Mouse (Mus musculus) 416B (cell line): ENCODE results near the gene Rundc1.
"Not testable (repeated sequence)": the region's sequence is repeated elsewhere in the genome, so short reads cannot be mapped to it uniquely, and the experiment has no call there.

Source experiments
- DNase-seq: peaks from one replicate; pipeline ENCODE4 v3.0.0; 2011; ENCODE audit warnings: low read depth

Gene Rundc1

DNA sequence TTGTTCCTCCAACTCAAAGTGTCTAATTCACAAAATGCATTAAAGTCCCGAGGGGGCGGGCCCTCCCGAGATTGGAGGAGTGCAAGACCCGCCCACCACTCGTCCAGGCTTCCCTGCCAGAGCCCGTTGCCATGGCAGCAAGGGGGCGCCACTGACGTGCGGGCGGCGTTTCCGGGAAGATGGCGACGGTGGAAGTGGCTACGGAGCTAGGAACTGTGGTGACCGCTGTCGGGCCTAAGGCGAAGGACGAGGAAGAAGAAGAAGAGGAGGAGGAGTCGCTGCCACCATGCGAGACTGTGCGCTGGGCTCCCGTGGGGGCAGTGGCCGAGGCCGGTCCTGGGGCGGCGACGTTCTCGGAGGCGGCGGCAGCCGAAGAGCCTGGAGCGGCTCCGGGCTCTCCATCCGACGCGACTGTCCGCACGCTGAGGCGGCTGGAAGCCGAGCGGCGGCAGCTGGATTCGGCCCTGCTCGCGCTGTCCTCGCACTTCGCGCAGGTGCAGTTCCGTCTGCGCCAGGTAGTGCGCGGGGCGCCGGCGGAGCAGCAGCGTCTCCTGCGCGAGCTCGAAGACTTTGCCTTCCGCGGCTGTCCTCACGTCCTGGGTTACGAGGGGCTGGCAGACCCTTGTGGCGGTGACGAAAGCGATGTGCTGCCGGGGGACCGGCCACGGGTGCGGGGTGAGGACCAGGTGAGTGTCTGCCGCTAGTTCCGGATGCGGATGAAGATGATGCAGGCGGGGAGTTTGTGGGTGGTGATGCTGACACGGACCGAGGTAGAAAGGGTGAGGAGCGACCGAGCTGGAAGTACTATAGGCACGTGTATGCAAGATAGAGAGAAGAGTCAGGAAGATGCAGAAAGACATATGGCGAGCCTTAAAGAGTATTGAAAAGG lies at the start of gene Rundc1, which contains the start of gene Ptges3l:
Gene Rundc1, plus strand, starts transcription at position 161 of the 889 bp plus-strand sequence.
Gene Ptges3l, minus strand, starts transcription at position 409 of the 889 bp plus-strand sequence.
- peak; percentile 96 for DNase-seq

DNA sequence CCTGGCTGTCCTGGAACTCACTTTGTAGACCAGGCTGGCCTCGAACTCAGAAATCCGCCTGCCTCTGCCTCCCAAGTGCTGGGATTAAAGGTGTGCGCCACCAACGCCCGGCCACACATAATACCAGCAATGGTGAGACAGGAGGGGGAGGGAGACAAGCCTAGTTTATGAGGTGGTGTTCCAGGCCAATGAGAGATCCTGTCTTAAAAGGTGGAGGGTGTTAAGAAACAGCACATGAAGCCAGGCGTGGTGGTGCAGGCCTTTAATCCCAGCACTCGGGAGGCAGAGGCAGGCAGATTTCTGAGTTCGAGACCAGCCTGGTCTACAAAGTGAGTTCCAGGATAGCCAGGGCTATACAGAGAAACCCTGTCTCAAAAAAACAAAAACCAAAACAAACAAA lies 46.7 kb upstream of the Rundc1 start:
- not testable (repeated sequence) for DNase-seq

DNA sequence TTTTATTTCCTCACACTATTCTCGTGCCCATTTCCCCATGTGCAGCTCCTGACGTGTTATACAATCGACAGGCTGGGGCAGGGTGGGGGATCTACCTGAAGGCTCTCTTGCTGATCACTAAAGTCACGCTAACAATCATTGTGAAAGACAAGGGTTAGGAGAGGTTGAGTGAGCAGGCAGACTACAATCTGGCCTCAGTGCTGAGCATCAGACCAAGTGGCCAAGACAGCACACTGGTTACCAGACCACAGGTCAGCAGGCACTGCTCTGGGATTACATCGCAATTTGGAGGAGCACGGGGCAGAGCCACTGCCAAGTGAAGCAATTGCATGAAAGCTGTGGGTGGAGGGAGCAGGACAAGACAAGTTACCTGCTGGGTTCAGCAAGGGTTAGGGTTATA lies 46.0 kb upstream of the Rundc1 start:
- DNase-seq: no peak

GRCm38 (mm10) chr11:101381817-101382216 lies 43.1 kb upstream of the Rundc1 start:
- no peak for DNase-seq

- peak; percentile 74 for DNase-seq
Measured at GRCm38 (mm10) chr11:101395110-101395509, 29.8 kb upstream of the Rundc1 start.

DNA sequence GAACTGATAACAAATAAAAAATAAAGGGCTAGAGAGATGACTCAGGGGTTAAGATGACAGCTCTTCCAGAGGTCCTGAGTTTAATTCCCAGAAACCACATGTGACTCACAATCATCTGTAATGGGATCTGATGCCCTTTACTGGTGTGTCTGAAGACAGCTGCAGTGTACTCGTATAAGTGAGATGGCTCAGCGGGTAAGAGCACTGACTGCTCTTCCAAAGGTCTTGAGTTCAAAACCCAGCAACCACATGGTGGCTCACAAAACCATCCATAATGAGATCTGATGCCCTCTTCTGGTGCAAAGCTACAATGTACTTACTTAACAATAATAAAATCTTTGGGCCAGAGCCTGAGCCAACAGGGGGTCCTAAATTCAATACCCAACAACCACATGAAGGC lies 9.6 kb upstream of the Rundc1 start:
- DNase-seq: peak; percentile 55

- peak; percentile 66 for DNase-seq
Measured at GRCm38 (mm10) chr11:101416433-101417100, 8.3 kb upstream of the Rundc1 start.

- DNase-seq: peak; percentile 86
Measured at GRCm38 (mm10) chr11:101417101-101417855, 7.6 kb upstream of the Rundc1 start, which contains the start of gene Aarsd1. Gene Aarsd1, minus strand, starts transcription at chr11:101417615.

GRCm38 (mm10) chr11:101418991-101419390 lies 5.9 kb upstream of the Rundc1 start:
- no peak for DNase-seq

DNA sequence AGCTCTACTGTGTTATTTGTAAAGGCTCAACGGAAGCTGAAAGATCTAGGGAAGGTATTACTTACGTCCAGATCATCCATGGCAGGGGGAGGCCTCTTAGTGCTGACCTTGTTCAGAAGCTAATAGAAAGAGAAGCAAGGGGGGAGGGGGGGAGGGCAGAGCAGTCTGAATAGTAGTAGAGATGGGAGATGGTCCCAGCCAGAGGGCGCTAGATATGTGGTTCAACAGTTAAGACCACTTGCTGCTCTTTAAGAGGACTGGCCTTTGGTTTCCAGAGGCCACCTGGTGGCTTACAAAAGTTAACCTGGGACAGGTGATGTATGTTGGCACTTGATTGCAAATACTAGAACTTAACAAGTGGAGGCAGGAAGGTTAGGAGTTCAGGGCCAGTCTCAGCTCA lies 5.3 kb upstream of the Rundc1 start:
- DNase-seq: peak; percentile 73

- no peak for DNase-seq
Measured at GRCm38 (mm10) chr11:101420148-101420547, 4.7 kb upstream of the Rundc1 start.

DNA sequence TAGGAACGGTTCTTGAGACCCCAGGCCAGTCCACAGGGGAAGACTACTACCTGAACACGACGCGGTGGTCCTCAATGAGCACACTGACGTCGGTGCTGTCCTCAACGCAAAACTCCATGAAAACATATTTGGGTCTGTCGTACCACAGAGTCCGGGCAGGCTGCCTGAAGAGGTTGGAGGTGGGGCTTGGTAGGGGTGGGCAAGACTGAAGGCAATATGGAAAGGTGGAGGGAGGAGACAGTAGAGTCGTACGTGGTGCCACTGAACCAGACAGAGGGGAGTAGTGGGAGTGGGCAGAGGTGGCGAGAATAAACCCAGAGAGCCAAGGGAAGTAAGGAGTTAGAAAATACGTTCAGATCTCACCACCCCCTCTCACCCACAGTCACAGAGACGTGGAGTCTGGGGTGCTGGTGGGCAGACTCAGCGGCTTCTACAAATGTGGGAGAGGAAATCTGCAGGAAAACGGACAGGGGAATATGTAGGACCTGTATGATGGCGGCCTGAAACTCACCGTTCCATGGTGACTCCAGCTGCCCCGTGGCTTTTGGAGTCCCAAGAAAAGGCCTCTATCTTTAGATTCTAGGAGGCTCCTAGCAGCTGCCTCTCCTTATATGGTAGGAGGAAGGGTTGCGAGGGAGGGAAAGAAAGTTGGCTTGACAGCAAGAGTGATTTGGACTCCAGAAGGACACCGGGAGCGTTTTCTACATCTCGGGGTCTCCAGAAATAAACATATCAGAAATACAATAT lies 607 bp upstream of the Rundc1 start, which contains the start of gene Gm27029:
Gene Gm27029, minus strand, starts transcription at position 692 of the 747 bp plus-strand sequence.
- no peak for DNase-seq

- DNase-seq: peak; percentile 63
Measured at GRCm38 (mm10) chr11:101426165-101426564, 1.3 kb downstream of the Rundc1 start.

- no peak for DNase-seq
Measured at GRCm38 (mm10) chr11:101431327-101431726, 6.4 kb downstream of the Rundc1 start.

DNA sequence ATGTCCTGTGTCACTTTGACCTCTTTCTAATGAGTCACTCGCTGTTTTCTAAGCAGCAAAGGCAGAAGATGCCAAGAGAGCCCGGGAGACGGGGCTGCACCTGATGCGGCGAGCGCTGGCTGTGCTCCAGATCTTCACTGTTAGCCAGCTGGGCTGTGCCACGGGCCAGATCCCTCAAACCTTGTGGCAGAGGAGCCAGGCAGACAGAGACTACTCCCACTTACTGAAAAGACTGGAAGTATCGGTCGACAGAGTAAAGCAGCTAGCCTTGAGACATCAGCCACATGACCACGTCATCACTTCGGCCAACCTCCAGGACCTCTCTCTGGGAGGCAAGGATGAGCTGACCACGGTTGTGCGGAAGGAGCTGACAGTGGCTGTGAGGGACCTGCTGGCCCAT lies 8.5 kb downstream of the Rundc1 start:
- DNase-seq: no peak

GRCm38 (mm10) chr11:101435831-101436230 lies 10.9 kb downstream of the Rundc1 start:
- no peak for DNase-seq

DNA sequence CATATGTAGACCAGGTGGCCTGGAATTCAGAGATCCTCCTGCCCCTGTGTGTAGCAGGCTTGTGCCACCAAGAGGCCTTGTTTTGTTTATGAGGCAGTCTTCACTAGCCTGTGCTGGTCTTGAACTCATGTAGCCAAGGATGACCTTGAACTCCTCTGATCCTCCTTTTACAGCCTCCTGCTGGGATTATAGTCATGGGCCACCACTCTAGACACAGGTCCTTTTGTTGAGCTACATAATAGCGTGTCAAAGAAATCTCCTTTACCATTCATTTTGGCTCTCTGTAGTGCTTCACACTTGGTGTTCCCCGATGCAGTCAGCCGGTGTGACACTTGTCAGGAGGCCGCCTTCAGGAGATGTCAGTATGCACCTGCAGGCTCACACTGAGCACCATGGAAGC lies 12.0 kb downstream of the Rundc1 start:
- no peak for DNase-seq

- DNase-seq: not testable (repeated sequence)
Measured at GRCm38 (mm10) chr11:101438006-101438405, 13.1 kb downstream of the Rundc1 start.

DNA sequence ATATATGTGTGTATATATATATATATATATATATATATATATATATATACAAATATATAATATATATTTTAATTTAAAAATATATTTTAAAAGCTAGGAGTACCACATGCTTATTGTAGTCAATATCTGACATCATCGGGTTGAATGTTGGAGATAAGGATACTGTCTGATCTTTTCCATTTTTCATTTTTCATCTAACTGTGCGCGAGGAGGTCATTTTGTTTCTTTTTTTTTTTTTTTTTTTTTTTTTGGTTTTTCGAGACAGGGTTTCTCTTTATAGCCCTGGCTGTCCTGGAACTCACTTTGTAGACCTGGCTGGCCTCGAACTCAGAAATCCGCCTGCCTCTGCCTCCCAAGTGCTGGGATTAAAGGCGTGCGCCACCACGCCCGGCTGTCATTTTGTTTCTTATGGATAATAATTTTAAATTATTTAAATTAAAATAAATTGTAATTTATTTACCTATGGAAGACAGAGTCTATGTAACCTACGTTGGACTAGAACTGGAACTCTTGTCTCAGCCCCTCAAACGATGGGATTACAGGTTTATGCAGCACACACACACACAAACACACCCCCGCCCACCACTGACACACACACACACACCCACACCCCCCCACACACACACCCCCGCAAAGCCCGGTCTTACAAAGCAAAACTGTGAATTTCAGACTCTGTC lies 16.7 kb downstream of the Rundc1 start:
- DNase-seq: not testable (repeated sequence)

DNA sequence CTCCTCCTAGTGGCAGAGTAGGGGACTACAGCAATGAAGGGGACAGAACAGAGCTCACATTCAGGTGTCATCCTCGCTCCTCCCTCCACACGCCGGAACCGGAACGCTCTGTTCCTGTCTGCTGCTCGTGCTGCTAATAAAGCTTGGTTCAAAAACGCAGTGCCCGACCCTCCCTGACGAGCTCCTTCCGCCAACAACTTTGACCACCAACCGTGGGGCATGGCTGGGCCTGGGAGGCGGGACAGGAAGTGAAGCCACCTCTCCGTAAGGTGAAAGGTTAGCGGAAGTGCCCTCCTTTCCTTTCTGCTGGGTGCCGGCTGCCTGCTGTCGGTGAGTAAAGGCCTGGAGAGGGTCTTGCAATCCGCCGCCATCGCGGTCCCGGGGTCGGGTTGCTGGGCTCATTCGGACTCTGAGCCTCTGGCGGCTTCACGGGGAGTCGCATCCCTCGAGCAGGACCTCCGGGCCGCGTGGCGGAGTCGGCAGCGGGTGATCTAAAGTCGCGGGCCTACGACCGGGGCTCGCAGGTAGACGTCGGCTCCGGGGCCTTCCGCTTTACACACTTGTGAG lies 17.3 kb downstream of the Rundc1 start, which contains the start of gene Rpl27:
Gene Rpl27, plus strand, starts transcription at position 172 of the 567 bp plus-strand sequence.
- DNase-seq: peak; percentile 100
